Mouse (Mus musculus): ENCODE measurements around the gene Wdr66.

Wdr66 gene

DNA sequence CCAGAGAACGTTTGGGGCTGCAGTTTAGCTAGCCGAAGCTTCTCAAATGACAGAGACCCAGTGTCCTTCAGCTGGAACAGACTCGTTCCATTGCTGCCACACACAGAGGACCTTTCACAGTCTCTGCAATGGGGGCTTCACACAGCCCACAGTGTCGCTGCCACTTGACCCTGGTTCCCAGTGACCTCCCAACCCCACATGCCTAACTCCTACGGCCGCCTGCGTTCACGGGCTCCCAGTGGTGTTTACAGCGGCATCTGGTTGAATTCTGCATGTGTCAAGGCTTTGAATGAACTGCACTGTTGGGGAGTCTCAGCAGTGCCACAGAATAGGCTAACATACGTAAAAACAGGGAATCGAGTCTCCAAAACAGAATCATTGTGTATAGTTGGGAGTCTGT lies 19.0 kb downstream of the Wdr66 start:
- no peak for DNase-seq (ENCODE audit: low read depth, low spot score)

DNA sequence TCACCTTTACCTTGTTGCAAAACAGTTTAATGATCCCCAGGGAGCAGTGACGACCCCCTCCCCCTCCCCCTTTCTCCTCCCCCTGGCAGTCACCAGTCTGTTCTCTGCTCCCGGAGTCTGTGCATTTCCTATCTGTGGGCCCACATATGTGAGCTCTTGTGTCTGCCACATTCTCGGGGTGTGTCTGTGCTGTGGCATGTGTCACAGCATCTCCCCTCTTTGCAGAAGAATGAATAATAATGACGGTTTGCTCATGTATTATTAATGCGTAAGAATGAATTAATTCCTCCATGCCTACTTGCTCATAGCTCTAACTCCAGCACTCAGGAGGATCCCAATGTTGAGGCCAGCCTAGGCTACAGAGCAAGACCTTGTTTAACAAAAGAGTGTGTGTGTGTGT lies 21.0 kb downstream of the Wdr66 start:
- no peak for DNase-seq (ENCODE audit: low read depth, low spot score)

DNA sequence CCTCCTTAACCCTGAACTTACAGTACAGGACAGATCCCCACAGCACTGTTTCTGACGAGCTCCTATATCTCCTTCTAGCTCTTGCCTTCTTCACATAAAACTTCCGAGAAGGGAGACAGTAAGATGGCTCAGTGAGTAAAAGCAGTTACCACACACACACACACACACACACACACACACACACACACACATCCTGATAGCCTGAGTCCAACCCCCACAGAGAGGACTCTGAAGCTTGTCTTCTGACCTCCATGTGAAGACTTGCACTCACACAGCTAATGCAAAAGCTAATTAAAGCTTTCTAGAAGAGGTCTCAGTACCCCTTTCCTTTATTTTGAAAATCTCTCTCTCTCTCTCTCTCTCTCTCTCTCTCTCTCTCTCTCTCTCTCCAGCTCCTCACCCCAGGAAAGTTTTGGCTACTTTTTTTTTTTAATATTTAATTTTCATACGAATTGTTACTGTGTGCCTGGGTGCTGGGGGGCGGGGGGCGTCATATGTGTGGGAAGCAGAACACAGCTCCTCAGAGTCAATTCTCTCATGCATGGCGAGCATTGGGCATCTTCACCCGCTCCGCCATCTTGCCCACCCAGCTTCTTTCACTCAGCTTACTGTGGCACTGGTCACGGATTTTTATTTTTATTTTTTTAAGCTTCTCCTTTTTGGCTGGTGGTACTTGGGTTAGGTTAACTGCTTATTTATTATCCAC lies 24.9 kb downstream of the Wdr66 start:
- no peak for DNase-seq (ENCODE audit: low read depth, low spot score)

DNA sequence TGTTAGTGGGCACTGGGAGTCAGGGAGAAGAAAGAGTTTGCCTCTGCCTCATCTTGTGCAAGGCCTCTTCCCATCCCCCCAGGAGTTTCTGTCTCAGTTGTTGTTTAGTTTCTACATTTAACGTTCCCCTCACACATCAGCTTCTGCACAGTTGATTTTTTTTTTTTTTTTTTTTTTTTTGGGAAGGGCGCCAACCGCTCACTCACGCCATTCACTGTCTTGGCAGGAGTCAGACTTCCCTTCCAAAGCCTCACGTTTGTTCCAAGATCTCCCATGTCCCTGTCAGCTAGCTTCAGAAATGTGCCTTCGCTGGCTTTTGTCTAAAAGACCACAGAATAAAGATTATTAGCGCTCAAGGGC lies 25.4 kb downstream of the Wdr66 start:
- peak; percentile 65 for DNase-seq (ENCODE audit: low read depth, low spot score)

DNA sequence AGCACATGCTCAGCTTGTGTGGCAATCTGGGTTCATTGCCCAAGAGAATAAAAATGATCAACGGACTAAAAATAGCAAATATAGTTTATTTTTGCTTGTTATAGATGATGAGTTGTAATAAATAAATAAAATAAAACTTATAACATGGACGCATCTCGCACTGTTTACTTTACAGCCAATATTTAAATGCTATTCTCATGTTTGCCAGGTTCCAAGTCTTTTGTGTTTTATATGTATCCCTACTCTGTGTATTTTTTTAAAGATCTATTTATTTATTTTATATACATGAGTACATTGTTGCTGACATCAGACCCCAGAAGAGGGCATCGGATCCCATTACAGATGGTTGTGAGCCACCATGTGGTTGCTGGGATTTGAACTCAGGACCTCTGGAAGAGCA lies 25.8 kb downstream of the Wdr66 start:
- DNase-seq (ENCODE audit: low read depth, low spot score), result no peak

DNA sequence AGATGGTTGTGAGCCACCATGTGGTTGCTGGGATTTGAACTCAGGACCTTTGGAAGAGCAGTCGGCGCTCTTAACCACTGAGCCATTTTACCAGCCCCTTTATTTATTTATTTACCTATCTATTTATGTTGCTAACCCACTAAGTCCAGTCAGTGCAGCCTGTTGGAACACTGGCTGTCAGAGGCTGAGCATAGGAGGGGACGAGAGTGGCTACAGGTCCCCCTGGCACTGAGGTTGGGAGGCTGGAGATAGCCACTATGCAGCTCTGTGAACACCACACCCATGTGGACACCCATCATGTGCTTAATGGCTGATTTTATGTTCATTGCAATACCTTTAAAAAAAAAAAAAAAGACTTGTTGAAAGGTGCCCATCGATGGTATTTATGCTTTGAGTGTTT lies 27.3 kb downstream of the Wdr66 start:
- no peak for DNase-seq (ENCODE audit: low read depth, low spot score)

DNA sequence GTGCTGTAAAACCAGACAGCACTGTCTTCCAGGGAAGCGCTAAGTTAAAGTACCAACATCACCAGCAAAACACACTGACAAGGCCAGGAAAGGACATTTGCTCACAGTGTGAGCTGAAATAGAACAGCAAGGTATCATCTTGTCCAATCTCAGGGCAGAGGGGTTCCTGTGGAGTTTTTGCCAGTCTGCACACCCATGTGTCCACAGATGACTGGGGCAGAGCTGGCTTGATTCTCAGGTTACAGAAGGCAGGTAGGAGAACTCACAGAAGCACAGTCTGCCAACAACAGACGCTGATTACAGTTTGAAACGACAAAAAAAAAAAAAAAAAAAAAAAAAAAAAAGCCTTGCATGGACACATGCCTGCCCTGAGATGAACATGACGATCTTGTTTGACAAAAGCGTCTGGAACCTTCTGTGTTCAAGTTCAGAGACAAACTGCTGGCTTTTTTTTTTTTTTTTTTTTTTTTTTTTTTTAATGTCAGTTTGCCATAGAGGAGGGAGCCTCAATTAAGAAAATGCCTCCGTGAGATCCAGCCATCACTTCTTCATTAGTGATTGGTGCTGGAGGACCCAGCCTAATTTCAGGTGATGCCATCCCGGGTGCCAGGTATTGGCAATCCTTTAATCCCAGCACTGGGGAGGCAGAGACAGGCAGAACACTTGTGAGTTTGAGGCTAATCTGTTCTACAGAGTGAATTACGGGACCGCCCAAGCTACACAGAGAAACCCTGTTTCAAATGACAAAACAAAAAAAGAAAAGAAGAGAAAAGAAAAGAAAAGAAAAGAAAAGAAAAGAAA lies 29.6 kb downstream of the Wdr66 start:
- no peak for DNase-seq (ENCODE audit: low read depth, low spot score)

DNA sequence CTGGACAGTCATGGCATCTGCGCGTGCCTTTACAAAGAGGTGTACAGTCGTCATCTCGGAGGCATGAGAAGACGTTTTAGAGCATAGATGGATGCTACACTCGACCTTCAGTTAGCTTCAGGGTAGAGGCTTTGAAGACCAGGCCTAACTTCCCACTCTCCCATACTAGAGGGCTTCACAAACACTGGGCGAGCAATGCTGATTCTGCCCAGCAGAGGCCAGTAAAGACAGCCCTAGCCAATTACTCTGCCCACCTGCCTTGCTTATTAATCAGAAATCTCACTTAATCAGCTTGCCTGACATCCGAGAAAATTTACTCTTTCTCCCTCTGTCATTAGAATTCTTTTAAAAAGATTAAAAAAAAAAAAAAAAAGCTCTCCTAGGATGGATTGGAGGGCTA lies 33.3 kb downstream of the Wdr66 start:
- no peak for DNase-seq (ENCODE audit: low read depth, low spot score)

DNA sequence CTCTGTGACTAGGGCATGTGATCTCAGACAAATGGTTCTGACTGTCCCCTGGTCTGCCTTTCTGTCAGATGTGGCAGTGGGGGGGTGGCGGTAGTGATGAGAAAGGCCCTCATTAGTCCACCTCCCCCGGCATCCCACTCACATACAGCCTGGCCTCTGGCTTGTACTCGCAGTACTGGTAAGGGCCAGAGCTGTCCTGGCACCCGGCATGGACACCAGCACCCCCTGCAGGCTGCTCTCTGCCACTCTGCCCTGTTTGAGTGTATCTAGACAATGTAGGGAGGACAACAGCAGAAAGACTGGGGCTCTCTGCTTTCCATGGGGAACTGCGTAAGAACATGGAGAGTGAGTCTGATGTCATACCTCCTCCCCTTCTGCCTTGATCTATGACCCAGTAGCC lies 36.2 kb downstream of the Wdr66 start:
- no peak for DNase-seq (ENCODE audit: low read depth, low spot score)

DNA sequence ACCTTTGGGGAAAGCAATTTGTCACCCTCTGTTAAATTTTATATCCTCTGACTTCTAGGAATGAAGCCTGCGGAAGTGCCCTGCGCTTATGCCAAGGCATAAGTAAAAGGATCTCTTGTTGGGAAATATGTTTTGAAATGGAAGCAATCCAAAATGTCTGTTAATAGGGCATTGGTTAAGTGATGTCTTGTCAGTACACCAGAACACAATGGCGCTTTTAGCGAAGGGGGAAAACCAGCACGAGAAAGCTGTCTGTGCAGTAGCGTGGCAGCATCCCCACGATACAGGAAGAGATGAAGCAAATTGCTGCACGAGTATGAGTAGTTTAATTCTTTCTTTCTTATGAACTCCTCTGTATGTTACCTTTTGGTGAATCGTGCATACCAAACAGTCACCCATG lies 42.8 kb downstream of the Wdr66 start:
- no peak for DNase-seq (ENCODE audit: low read depth, low spot score)

DNA sequence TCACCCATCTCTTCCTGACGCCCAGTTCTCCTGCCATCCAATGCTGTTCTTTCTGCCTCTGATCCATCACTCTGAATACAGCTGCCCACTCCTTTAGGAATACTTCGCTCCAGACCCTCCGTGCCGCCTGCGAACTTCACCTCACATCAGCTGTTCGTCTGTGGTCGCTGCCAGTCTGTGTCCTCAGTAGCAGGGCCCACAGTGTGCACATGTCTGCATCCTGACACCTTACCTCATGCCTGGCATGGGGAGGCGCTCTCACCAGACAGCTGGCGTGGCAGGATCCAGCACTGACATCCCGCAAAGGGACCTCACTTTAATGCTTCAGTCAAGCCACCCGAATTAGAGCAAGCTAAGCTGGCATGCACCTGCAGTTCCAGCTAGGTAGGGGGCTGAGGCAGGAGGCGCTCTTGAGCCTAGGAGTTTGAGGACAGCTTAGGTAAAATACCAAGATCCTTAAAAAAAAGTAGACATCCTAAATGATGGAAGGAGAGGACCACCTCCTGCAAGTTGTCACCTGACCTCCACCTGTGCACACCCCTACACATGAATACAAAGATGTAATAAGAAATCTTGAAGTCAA lies 44.4 kb downstream of the Wdr66 start:
- DNase-seq (ENCODE audit: low read depth, low spot score), result no peak

DNA sequence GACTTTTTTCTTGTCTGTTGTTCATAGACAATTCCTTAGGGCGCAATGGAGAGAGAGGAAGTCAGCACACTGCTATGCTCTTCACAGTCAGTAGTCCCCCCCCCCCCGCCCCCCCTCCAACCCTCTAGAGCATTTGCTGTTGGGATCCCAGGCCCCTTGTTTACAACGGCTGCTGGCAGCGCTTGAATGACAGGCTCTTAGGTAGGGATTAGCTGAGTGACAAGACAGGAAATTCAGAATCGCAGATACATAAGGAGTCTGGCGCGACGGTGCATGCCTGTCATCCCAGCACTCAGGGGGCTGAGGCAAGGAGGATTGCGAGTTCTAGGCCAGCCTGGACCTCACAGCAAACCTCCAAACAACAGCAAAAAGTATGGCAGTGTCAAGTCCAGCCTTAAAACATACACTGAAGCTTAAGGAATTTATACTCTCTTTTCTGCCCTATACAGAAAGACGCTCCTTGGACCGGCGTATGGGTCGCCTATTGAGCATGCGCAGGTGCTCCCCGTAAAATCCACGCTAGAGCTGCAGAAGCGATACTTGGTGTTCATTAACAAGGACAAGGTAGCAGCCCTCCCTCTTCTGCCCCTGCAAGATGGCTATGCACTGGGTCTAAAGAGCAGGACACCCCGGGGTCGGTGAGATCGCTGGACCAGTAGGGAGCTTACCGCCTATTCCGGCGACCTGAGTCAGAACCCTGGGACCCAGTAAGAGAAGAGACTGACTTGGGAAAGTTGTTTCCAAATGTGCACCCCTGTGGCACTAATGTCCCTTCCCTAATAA lies 45.3 kb downstream of the Wdr66 start:
- no peak for DNase-seq (ENCODE audit: low read depth, low spot score)

DNA sequence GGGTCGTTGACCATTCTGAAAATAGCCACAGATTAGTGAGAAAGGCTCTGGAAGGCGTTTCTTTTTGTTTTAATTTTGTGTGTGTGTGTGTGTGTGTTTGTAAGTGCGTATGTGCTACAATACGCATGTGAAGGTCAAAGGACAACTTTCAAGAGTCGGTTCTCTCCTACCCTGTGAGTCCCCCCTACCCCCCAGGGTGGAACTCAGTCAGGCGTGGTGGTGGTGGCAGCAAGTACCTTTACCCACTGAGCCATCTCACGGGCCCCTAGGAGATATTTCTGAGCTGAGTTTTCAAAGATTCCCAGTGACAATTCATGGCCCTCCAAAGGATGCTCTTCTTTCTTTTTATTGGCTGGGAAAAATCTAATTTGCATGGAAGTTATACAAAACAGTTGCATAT lies 45.9 kb downstream of the Wdr66 start:
- no peak for DNase-seq (ENCODE audit: low read depth, low spot score)

DNA sequence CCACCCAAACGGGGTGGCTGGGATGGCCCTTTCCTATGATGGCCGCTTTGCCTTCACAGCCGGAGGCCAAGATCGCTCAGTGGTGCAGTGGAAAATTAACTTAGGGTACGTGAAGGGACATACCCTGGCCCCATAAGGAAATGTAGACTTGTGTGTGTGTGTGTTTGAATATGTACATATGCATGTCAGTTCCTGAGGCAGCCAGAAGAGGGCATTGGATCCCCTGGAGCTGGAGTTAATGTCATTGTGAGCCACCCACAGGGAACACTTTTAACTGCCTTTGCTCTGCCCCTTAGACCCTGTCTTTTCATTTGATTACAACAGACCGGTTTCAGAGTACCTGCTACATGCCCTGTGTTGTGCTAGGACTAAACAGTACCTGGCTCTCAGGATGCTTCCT lies 46.6 kb downstream of the Wdr66 start:
- DNase-seq (ENCODE audit: low read depth, low spot score), result no peak

DNA sequence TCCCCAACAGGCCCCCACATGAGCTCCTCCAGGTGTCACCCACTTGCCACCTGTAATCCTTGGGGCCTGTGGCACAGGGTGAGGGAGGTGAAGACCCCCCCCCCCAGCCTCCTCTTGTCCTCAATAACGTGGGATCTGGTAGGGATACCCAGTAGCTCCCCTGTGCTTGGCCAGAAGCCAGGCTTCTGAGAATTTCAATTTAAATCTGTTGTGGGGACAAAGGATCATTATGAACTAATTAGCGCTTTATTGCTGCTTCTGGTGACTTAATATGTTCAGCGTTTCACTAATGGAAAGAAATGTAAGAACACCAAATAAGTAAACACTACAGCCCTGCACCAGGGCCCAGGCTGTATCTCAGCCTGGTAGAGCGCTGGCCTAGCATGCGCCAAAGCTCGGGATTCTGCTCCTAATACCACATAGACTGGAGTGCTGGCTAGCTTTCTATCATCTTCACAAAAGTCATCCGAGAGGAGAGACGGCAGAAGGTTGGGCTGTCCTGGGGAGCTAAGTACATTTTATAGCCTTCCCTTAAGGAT lies 48.7 kb downstream of the Wdr66 start:
- DNase-seq (ENCODE audit: low read depth, low spot score), result no peak

DNA sequence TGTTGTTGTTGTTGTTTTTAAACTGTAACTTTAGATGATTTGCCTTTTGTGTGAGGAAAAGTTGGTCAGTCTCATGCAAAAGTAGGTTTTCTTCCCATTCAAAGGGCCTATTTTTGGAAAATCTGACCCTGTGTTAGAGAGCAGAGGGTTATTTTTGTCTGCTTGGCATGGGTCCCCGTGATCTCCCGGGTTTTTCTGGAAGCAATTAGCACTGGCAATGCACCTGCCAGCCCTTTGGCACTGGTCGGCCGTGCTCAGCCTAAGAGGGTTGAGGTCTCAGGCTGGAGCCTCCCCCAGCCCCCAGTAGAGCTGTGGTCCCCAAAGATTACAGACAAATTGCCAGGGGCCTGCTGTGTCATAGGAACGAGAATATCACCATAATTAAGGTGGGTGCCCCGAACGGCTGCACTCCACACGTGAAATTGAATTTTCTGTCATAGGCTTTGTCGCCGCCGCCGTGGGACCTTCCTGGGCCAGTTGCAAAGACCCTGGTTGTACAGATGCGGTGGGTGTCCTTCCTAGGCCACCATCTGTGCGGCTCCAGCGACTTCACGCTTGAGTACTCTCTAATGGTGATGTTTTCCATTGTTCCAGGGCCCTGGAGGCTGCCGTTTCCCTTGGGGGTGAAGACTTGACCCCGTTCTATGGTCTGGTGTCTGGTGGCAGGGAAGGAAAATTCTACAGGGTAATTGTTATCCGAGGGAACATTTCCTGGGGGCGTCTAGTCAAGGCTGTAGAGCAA lies 50.0 kb downstream of the Wdr66 start:
- no peak for DNase-seq (ENCODE audit: low read depth, low spot score)

DNA sequence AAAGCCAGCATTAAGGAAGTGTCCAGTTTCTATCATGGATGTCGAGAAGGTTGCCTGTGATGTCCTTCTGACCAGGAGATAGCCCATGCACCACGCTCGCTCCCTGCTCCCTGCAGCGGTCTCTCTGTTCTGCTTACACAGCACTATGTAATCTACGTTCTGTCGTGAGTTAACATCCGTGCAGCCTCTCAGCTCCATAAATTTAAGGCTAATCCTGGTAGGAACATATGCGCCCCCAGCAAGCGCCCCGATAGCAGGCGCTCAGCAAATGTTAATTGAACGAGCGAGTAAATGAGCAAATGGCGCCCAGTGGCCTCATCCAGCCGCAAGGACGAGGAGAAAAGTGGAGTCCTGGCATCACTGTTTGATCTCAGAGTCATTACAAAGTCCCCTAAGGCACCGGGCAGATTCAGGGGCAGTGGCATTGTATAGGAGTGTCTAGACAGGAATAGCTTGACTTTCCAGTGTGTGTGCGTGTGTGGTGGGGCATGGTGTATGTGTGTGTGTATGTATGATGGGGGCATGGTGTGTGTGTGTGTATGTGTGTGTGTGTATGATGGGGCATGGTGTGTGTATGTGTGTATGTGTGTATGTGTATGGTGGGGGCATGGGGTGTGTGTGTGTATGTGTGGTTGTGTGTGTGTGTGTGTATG lies 55.9 kb downstream of the Wdr66 start:
- no peak for DNase-seq (ENCODE audit: low read depth, low spot score)

DNA sequence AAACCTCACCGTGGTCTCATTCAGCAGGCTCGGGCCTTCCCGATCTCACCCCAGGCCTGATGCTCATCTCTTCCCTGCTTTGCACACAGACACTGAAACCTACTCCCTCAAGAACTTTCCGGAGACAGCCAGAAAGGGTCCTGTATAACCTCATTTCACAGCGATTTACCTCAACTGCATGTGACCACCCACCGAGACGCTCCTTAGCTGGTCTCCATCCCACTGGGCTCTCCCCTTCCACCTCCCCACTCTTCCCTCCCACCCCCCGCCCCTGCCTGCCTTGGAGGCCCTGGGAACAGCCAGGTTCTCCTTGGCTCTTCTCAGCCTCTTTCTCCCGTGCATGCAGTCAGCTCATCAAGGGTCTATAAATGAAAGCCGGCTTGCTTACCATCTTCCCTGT lies 57.9 kb downstream of the Wdr66 start:
- DNase-seq (ENCODE audit: low read depth, low spot score), result no peak

DNA sequence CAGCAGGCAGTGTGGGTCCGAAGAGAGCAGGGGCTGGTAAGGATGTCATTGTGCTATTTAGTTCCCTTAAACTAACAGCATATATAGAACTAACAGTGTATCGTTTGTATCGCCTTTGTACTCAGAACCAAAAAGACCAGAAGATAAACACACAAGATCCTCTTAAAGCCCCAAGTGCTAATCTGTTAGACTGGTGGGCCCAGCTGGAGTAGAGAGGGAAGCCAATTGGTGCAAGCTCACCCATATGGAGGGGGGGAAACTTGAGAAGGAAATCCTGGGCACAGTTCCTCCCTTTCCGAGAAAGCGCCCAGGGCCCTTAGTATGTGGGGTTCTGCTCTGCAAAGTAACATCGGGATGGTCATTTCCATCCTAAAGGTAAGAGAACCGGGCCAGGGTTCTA lies 58.3 kb downstream of the Wdr66 start:
- no peak for DNase-seq (ENCODE audit: low read depth, low spot score)

DNA sequence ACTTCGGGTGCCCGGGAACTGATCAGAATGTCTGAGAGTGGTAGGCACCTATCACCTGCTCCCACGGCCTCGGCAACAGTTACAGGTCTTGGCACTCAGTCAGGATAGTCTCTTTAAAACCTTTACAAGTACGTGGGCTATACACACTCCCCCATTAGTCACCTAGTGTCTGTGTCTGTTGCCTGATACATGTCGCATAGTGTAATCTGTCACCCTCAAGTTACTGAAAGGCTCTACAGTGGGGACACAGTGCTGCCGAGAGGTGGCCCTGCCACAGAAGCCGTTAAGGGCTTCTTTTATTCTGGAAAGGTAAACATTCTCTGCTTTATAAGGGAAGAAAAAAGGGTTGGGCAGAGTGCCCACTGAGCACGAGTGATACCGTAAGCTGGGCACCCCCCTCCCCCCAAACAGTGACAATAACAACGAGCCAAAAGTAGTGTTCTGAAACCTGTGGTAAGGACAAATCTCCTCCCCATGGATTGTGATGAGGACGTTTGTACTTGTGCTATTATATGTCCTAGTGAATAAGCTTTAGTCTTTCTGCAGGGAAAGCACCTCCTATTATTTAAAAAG lies 61.2 kb downstream of the Wdr66 start:
- DNase-seq (ENCODE audit: low read depth, low spot score), result no peak

Data from brain, embryonic 18.5 days (tissue).